Mouse (Mus musculus) ES-Bruce4 (cell line): Measurements from ENCODE around the gene Spats2. TPM values are rescaled to one million over a fixed set of nuclear protein-coding genes. Genes with fewer than 3 reads are reported as not detected.

Experiments used
- H3K27ac ChIP-seq: 2 replicates; pipeline ENCODE4 v1.5.1; 2012; ENCODE audit warnings: low read length, inconsistent platforms; ENCODE audit not compliant: insufficient read depth
- H3K27me3 ChIP-seq: 2 replicates; pipeline ENCODE4 v1.6.1; 2012; ENCODE audit warnings: mild to moderate bottlenecking, low read length, inconsistent platforms; ENCODE audit not compliant: control insufficient read depth, poor library complexity, insufficient read depth, severe bottlenecking
- H3K36me3 ChIP-seq: 2 replicates; pipeline ENCODE4 v1.6.1; 2012; ENCODE audit warnings: inconsistent platforms, mild to moderate bottlenecking, low read length, moderate library complexity; ENCODE audit not compliant: control insufficient read depth, poor library complexity, insufficient read depth, severe bottlenecking
- H3K4me1 ChIP-seq: one replicate; pipeline ENCODE4 v1.8.1; 2011; ENCODE audit warnings: low read length; ENCODE audit not compliant: control insufficient read depth, insufficient read depth
- H3K4me3 ChIP-seq: 2 replicates; pipeline ENCODE4 v1.5.1; 2011; ENCODE audit warnings: low read depth, mild to moderate bottlenecking, low read length
- H3K9ac ChIP-seq: 2 replicates; pipeline ENCODE4 v1.6.1; 2012; ENCODE audit warnings: low read depth, mild to moderate bottlenecking, inconsistent platforms; ENCODE audit not compliant: poor library complexity, severe bottlenecking
- H3K9me3 ChIP-seq: replicated peaks from 2 replicates; pipeline ENCODE4 v1.6.1; 2012; ENCODE audit warnings: mild to moderate bottlenecking, low read length, inconsistent platforms; ENCODE audit not compliant: control insufficient read depth, poor library complexity, insufficient read depth, severe bottlenecking
- CTCF ChIP-seq: IDR thresholded peaks from one replicate; pipeline ENCODE4 v1.8.1; 2011; ENCODE audit warnings: low read depth, low read length
- EP300 ChIP-seq: IDR thresholded peaks from 2 replicates; pipeline ENCODE4 v1.6.1; 2011; ENCODE audit warnings: low read depth, low read length; ENCODE audit not compliant: insufficient read depth
- POLR2A ChIP-seq: IDR thresholded peaks from one replicate; pipeline ENCODE4 v1.8.1; 2011; ENCODE audit warnings: low read length; ENCODE audit not compliant: insufficient read depth
- polyA plus RNA-seq: library from polyadenylated mRNA; stranded (reverse); fragments of >200 nt; gene quantifications from 2 replicates; pipeline ENCODE4 v1.2.4, GENCODE M21; 2011; ENCODE audit warnings: low read depth; ENCODE audit not compliant: missing spikeins, insufficient read depth, insufficient read length

Gene Spats2
- polyA plus RNA-seq, 1 experiment, result 60.7 TPM

- TF ChIP-seq POLR2A, result no peak
- H3K9me3 ChIP-seq, result 0 out of 2 replicates have a peak, but pooled peaks cover 2% of the 10 kb centered on the region
- H3K27me3 ChIP-seq, result no peaks in the 10 kb centered on the region
- no peak overlapping the region for H3K4me3 ChIP-seq
- H3K9ac ChIP-seq, result no peak overlapping the region
- H3K36me3 ChIP-seq, result no peaks in the 10 kb centered on the region
- no peak overlapping the region for H3K27ac ChIP-seq
- peaks cover under 1% of the 10 kb centered on the region for H3K4me1 ChIP-seq
Measured at GRCm38 (mm10) chr15:99105238-99105637, 20.5 kb upstream of the Spats2 start.

- no peak overlapping the region for H3K9ac ChIP-seq
- H3K27ac ChIP-seq, result no peak overlapping the region
- H3K9me3 ChIP-seq, result 0 out of 2 replicates have a peak, but pooled peaks cover 2% of the 10 kb centered on the region
- H3K36me3 ChIP-seq, result no peaks in the 10 kb centered on the region
- no peak overlapping the region for H3K4me3 ChIP-seq
- H3K4me1 ChIP-seq, result peaks cover 3% of the 10 kb centered on the region
- H3K27me3 ChIP-seq, result no peaks in the 10 kb centered on the region
- no peak for TF ChIP-seq CTCF
Measured at GRCm38 (mm10) chr15:99107866-99108265, 17.9 kb upstream of the Spats2 start.

GRCm38 (mm10) chr15:99111139-99111538, 14.6 kb upstream of the Spats2 start:
- Histone ChIP-seq H3K4me3 (no peak overlapping the region), H3K9me3 (0 out of 2 replicates have a peak, but pooled peaks cover under 1% of the 10 kb centered on the region), H3K9ac (no peak overlapping the region), H3K27ac (no peak overlapping the region), H3K4me1 (peaks cover 5% of the 10 kb centered on the region), H3K27me3 (no peaks in the 10 kb centered on the region), H3K36me3 (no peaks in the 10 kb centered on the region)
- TF ChIP-seq EP300 (no peak), CTCF (no peak), POLR2A (no peak)

GRCm38 (mm10) chr15:99111809-99112208, 13.9 kb upstream of the Spats2 start:
- H3K9me3 ChIP-seq, result no peaks in the 10 kb centered on the region
- H3K4me3 ChIP-seq, result no peak overlapping the region
- H3K27me3 ChIP-seq, result no peaks in the 10 kb centered on the region
- no peaks in the 10 kb centered on the region for H3K36me3 ChIP-seq
- no peak for TF ChIP-seq EP300
- no peak for TF ChIP-seq CTCF
- TF ChIP-seq POLR2A, result no peak
- H3K27ac ChIP-seq, result no peak overlapping the region
- no peak overlapping the region for H3K9ac ChIP-seq
- H3K4me1 ChIP-seq, result peaks cover 5% of the 10 kb centered on the region

- no peak for TF ChIP-seq CTCF
- no peak for TF ChIP-seq EP300
- no peak for TF ChIP-seq POLR2A
- Histone ChIP-seq H3K4me1 (peaks cover 5% of the 10 kb centered on the region), H3K27ac (no peak overlapping the region), H3K9me3 (no peaks in the 10 kb centered on the region), H3K9ac (no peak overlapping the region), H3K4me3 (peak overlapping the region; percentile 67), H3K27me3 (no peaks in the 10 kb centered on the region), H3K36me3 (no peaks in the 10 kb centered on the region)
Measured at GRCm38 (mm10) chr15:99112843-99113395, 12.8 kb upstream of the Spats2 start.

- H3K9ac ChIP-seq, result peak overlapping the region; percentile 27
- H3K27ac ChIP-seq, result peak overlapping the region; percentile 23; the same call in 1 of the 2 replicates
- no peaks in the 10 kb centered on the region for H3K9me3 ChIP-seq
- TF ChIP-seq CTCF (peak; percentile 38), EP300 (no peak)
- peak overlapping the region; percentile 67 for H3K4me3 ChIP-seq
- no peaks in the 10 kb centered on the region for H3K27me3 ChIP-seq
- peaks cover 5% of the 10 kb centered on the region for H3K4me1 ChIP-seq
- H3K36me3 ChIP-seq, result no peaks in the 10 kb centered on the region
Measured at GRCm38 (mm10) chr15:99113396-99113975, 12.2 kb upstream of the Spats2 start.
